Mouse (Mus musculus): ENCODE results near the gene Snx9.

DNA sequence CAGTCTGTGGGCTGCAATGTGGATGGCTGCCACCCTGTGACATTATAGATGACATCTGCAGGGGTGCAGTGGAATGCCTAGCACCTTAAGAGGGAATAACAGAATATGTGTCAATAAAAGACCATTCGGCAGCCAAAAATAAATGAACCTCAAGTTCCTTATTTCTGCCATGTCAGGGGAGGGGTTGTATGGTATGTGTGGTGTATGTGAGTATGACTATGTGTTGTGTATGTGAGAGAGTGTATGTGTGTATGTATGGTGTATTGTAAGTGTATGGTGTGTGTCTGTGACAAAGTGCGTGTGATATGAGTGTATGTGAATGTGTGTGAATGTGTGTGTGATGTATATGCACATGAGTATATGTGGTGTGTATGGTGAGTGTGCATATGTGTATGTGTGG is 23.3 kb upstream of the Snx9 start:
- no peak for TF ChIP-seq GATA1 (IDR thresholded peaks at IDR 0.05; ENCODE audit: borderline replicate concordance, low read length)
- no peak for TF ChIP-seq FLI1 (IDR thresholded peaks at IDR 0.05; ENCODE audit: low read length)
